Mouse (Mus musculus) left cerebral cortex, adult 8-10 months (tissue): ENCODE data around the gene Ptgs1. TPM values are rescaled to one million over a fixed set of nuclear protein-coding genes. Genes with fewer than 3 reads are reported as not detected.

Experiments
- DNase-seq, 2 experiments: peaks; one replicate each; pipeline ENCODE4 v3.0.0; 2022; ENCODE audit warnings: low spot score in 2 of 2
- total RNA-seq, 4 experiments: library from RNA; stranded (reverse); gene quantifications; 2 replicates each; pipeline ENCODE4 v1.2.4; 2022

The Ptgs1 gene
- total RNA-seq, 4 experiments from 2014 or later: 23.9 to 31.0 (median 27.8) TPM

DNA sequence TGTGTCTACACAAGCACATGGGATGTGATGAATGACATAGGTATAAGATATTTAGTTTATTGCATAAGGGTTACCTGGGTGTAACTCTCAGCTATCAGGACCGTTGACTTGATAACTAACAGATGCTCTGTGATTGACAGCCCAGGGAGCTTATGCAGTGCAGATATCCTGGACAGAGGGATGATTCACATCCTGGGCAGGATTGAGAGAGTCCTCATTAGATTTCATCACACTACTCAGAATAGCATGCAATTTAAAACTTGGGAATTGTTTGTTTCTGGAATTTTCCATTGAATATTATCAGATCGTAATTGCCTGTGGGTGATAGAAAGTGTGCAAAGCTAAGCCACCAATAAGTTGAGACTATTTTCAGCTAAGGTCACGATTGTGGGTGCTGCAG lies 17.7 kb downstream of the Ptgs1 start:
- no peak for DNase-seq

DNA sequence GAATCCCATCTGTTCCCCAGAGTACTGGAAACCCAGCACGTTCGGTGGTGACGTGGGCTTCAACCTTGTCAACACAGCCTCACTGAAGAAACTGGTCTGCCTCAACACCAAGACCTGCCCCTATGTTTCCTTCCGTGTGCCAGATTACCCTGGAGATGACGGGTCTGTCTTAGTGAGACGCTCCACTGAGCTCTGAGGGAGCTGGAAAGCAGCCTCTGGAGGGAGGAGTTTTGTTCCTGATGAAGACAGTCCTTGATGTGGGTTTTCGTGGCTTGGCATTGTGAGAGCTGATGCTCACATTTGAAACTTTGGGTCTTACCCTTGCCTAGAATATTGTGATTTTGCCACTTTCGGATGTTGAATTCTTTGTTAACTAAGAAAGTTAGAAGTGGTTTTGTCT lies 20.9 kb downstream of the Ptgs1 start:
- no peak for DNase-seq

DNA sequence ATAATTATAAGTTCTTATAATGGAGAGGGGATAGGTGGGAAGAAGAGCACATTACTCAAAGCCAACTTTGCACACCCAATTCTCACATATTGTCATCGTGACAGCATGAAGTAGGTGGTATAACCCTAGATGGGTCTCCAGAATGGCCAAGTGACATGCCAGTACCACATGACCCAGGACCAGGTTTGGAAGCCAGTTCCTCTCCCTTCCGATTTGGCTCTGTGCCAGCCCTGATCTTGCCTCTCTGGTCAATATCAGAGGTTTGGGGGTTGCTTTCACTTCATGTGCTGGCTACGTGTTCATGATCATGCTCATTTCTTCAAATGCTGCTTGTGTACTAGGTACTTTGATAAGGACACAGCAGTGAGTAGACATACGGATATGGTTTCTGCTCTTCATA lies 22.3 kb downstream of the Ptgs1 start:
- no peak for DNase-seq

DNA sequence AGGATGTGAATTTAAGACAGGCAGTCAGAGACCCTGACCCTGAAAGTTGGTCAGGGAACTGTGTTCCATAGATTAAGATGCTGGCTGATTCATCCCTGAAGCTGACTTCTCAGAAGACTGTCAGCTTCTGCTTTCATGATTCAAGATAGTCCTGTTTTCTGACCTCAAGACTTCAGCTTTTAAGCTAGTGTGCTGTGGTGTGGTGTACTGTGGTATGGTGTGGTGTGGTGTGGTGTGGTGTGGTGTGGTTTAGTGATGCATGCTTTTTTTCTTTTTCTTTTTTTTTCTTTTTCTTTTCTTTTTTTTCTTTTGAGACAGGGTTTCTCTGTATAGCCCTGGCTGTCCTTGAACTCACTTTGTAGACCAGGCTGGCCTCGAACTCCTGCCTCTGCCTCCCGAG lies 24.2 kb downstream of the Ptgs1 start:
- DNase-seq: no peak

DNA sequence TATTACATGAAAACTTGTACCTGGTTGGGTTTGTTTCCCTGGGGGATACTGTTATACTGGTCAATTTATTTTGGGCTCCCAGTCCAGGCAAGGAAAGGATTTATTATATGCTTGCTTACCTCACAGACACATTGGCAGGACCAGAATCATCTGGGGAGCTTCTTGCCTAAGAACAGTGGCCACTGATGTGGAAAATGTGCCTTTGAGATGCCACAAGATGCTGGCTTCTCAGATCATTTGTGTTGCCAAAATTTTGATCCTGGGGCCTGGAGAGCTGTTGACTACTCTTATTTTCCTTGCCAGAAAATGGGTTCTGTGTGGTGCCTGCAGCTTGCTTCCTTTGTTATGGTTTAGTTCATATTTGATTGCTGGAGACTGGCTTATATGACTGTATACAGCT lies 26.7 kb downstream of the Ptgs1 start:
- DNase-seq: no peak

DNA sequence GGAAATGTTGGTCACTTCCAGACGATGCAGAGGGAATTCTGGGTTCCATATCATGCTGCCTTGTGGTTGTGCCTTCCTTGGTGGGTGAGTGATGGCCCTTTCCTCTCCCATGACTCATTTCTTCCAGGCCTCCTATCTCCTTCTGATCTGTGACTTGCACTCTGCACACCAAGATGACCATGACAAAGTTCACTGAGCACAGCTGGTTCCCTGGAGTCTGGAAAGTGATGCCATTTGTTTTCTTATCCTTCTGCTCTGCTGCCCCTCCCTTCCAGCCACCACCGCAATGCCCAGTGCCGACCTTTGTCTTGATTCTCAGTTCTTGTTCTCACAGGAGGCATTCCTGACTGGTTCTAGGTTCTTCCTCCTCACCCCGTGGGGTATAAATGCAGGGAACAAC lies 29.2 kb downstream of the Ptgs1 start:
- no peak for DNase-seq

DNA sequence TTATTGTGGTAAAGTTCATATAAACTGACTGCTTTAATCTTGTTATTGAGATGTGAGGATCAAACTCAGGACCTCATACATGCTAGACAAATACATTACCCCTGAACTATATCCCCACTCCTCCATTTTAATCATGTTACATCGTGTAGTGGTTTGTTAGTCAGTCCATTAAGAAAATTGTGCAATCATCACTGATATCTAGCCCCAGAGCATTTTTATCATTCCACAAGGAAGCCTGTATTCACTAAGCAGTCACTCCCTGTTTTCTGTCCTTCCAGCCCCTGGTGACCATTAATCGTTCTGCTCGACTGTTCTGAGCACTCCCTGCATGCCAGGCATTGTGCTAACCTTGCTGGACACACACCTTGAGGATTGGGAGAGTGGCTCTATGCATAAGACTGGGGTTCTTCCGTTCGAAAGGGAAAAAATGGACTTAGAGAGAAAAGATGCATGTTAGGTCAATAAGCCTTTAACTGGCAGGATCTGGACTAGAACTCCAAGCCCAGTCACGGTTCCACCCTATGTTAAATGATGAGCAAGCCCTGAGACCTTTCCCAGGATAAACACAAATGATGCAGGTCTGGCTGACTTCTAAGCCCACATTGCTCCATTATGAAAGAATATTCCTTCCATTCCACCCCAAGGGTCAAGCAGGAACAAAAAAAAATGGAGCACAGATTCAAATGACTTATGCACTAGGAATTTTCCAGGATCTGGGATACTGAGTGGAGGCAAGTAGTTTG lies 29.7 kb downstream of the Ptgs1 start:
- DNase-seq: no peak

DNA sequence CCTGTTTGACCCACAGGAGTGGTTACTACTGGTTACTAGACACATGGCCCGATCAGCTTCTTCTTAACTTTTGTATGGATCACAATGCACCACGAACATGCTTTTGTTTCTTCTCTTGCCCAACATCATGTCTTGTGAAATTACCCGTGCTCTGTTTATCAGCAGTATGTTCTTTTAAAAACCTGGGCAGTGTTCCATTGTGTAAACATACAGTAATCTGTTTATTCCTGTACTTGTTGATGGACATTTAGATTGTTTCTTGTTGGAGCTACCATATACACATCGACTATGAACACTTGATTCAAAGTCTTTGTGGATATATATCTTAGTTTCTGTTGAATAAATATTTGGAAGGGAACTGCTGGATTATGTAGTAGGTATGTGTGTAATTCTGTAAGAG lies 31.8 kb downstream of the Ptgs1 start:
- no peak for DNase-seq

DNA sequence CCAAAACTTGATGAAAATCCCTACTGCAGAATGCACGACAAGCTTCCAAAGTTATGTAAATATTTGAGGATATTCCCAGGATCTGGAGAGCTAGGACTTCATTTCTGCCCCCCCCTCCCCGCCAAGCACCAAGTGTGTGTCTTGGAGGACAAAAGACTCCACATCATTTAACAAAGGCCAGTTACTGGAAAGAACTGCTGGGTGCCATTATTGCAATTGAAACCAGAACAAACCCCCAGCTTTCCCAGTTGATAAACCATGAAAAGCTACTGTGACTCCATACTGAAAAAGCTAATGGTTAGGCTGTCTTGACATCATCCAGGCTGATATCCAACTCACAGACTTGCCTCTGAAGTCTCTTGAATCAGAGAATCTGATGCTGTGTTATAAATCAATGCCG lies 39.2 kb downstream of the Ptgs1 start:
- DNase-seq: no peak

DNA sequence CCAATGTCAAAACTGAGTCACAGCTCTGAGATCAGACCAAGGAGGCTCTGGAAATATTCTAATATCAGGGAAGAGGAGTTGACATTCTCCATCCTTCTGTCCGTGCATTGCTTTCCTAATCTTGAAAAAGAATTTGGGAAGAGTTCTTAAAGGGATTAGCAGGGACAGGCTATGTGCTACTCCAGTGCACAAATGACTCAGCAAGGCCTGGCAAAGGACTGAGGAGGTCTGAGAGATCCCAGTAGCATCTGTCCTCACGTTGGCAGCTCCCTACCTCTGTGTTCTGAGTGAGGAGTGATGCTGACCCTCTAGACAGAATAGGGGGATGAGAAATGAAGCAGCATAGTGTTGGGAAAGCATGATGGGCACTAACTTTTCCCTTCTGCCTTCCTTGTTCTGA lies 40.0 kb downstream of the Ptgs1 start:
- no peak for DNase-seq

DNA sequence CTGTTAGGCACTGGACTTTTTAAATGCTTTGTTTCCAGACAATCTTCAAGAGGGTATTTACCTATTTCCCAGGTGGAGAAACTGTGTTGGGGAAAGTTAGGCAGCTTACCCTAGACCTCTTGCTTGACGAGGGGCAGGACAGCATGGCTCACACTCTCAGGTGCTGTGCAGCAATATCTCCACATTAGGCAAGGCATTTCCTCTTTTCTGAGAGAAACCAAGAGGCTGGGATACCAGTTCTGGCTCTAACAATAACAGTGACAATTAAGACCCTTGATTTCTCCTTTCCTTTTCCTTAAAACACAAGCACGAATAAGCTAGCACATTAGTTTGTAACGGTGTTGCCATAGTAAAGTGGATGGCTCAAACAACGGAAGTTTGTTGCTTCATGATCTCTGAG lies 40.9 kb downstream of the Ptgs1 start:
- DNase-seq: no peak

DNA sequence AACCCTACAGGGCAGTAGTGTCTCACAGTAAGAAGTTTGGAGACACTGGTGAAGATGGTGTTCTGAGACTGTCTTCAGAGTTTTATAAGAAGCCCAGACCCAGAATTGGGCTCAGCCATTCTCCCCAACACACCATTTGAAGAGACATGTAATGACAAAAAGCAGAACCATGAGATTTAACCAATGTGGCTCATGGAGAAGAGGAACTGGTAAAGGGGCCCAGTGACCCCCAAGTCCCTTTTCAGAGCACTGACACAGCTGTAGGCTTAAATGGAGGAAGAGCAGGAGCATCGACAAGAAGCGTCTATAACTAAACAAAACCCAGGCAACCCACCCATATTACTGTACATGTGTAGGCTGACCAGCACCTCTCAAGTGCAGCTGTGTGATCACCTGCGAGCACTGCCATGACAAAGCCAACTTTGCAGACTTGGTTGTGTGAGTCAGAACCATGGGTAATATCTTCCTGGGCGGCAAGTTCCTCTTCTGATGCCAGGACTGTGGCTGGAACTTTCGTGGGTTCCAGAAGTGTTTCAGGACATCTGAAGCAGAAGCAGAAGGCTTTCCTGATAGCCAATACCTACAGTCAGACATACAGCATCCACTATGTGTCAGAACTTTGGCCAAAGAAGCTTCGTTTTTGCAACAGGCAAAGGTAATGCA lies 42.2 kb downstream of the Ptgs1 start:
- no peak for DNase-seq

DNA sequence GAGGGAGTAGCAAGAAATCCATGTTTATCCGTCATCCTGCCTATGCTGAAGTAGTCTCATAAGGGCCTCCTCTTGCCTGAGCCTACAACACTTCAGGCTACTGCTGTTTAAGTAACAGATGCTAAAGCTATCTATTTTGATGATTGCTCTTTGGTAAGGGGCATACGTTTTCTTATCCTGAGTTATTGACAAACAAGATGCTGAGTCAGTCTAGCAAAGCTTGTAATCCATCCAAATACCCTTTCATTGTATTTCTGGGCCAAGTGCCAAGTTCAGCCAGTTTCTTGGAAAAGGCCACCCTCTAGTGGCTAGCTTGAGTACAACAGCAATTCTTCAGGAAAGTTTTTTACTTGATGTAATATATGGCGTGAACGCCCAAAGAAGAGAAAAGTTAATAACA lies 46.2 kb downstream of the Ptgs1 start:
- peak; percentile 18 to 28 for DNase-seq

DNA sequence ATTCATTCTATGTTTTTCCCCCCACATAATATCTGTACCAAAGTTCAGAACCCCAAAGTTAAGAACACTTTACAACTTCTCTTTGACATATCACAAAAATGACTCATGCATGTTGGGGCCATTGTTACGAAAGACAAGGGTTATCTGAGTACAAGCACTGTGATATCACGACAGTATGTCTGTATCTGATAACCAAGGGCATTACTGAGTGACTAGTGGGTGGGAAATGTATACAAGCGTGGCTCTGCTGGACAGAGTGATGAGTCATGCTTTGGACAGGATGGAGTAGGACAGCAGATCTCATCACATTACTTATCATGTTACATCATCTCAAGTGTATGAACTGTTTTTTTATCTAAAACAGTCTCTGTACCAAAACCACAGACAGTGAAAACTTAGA lies 48.5 kb downstream of the Ptgs1 start:
- no peak for DNase-seq

DNA sequence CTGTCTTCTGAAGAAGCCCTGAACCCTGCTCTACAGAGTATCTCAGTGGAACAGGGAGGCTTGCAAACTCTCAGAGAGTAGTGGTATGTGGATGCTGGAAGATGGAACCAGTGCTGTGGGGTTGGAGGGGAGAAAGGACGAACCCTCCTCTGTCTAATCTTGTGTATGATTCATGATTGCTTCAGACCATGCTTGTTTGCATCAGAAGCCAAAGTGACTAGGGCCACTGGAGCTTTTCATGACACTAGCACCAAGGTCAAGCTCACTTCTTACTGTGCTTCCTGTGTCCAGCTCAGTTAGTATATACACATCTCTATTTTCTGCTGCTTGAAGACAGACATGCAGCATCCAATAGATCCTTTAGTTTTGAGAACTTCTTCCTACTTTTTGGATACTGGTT lies 50.9 kb downstream of the Ptgs1 start:
- no peak for DNase-seq

DNA sequence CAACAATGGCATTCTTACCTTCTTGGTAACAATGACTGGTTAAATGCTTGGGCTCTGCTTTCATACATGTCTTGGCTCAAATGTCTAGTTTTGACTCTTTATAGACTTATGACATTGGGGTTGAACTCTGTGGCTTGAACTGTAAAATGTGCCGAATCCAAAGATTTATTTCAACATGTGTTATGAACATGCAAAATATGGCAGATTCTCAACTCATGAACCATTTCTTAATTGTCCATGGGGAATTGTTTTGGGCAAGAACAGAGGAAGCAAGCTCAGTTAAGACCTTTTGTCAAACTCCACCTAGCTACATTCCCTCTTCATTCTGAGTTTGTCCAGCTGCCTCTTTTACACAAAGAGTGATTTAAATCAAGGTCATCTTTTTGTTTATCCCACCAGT lies 52.1 kb downstream of the Ptgs1 start:
- no peak for DNase-seq

Other genes starting within 250 kb of the Ptgs1 start
- gene Ndufa8, start 181.0 kb upstream of the Ptgs1 start, total RNA-seq: 100 to 1,000 TPM; 173 to 188 (median 186) TPM
- 1 to 10 TPM; 1.5 to 2.6 (median 2.1) TPM for gene Morn5, start 181.0 kb upstream of the Ptgs1 start, total RNA-seq
- gene Lhx6, start 125.0 kb upstream of the Ptgs1 start, total RNA-seq: 10 to 100 TPM; 15.4 to 20.3 (median 19.0) TPM
- 10 to 100 TPM; 15.4 to 25.6 (median 18.5) TPM for gene Mrrf, start 94.0 kb upstream of the Ptgs1 start, total RNA-seq
- gene Rbm18, start 93.7 kb upstream of the Ptgs1 start, total RNA-seq: 10 to 100 TPM; 42.1 to 48.2 (median 42.9) TPM
- under 1 TPM in 2 of 4 experiments, not detected in 2; 0.08 to 0.09 TPM for gene Olfr338, start 143.1 kb downstream of the Ptgs1 start, total RNA-seq
- not detected for gene Olfr339, start 188.5 kb downstream of the Ptgs1 start, total RNA-seq
- gene Olfr340, start 222.2 kb downstream of the Ptgs1 start, total RNA-seq: not detected